Mouse (Mus musculus): ENCODE measurements around the gene Glb1l2.

GRCm38 (mm10) chr9:26733206-26733891 is 72.9 kb downstream of the Glb1l2 start, which contains the start of gene B3gat1:
- TF ChIP-seq CTCF (IDR thresholded peaks at IDR 0.05; ENCODE audit: control insufficient read depth, insufficient read depth, low read length) (no peak), POLR2A (IDR thresholded peaks at IDR 0.05; ENCODE audit: borderline replicate concordance, control insufficient read depth, low read depth, low read length) (no peak)
